Mouse (Mus musculus) T-cell, adult 2 months (primary cell): Measurements from ENCODE around the gene B3gnt8.

Source experiments
- DNase-seq: peaks from one replicate; pipeline ENCODE4 v3.0.0; 2022; ENCODE audit warnings: low spot score

Gene B3gnt8

DNA sequence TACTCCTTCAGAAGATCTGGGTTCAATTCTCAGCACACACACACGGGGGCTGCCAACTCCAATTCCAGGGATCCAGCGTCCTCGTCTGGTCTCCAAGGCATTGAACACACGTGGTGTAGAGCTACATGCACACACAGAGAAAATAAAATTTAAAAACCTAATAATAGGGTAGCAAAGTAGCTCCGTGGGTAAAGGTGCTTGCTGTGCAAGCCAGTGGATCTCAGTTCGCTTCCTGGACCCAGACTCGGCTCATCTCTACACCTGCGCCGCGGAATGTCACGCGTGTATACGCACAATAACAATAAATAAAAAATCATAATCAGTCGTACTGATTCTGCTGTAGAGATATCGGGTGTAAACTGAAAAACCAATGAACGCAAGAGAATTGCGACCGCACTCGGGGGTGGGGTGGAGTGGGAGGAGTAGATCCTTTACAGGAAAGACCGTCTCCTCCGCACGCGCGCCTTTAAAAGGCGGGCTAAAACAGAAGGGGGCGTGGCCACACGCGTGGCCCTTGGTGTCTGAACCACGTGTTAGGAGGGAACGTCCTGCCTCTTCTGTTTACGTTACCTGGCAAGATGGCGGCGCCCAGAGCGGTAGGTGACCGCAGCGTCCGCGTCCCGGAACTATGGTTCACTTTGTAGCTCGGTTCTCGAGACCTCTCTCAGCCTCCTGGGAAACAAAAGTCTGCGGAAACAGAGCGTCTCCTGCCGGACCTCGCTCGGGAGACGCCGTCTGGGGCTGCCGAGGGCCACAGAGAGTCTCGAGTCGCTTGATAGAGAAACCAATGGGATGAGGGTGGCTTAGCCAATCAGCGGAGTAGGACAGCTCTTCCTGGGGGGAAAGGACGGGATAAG is 7.4 kb upstream of the B3gnt8 start, which contains the start of gene Dmac2:
Dmac2 (plus strand) TSS at position 550 of the 857 bp plus-strand sequence.
- peak; percentile 95 for DNase-seq

DNA sequence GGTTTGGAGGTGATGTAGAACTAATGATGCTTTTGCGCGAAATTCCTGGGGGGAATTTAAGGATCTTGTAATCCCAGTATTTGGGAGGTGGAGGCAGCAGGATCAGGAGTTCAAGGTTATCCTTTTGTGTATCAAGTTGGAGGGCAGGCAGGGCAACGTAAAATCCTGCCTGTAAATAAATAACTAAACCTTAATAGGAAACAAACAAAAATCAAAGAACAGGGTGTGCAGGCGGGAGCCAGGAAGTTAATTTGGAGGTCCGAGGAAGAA is 6.8 kb upstream of the B3gnt8 start:
- DNase-seq = no peak

DNA sequence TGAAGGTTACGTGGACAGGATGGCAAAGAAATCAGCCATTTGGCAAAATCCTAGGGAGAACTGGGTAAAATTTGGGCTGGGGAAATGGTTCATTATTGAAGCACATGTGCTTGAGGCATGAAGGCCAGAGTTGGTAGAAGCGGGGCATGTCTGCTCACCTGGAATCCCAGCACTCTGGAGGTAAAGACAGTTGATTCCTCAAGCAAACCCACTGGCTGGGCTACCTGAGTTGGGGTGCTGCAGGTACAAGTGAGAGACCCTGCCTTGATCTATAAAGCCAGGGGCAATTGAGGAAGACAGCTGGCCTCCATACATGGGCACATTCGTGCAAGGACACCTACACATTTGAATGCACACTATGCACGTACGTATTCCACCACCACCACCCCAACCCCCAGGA is 6.4 kb upstream of the B3gnt8 start:
- no peak for DNase-seq

DNA sequence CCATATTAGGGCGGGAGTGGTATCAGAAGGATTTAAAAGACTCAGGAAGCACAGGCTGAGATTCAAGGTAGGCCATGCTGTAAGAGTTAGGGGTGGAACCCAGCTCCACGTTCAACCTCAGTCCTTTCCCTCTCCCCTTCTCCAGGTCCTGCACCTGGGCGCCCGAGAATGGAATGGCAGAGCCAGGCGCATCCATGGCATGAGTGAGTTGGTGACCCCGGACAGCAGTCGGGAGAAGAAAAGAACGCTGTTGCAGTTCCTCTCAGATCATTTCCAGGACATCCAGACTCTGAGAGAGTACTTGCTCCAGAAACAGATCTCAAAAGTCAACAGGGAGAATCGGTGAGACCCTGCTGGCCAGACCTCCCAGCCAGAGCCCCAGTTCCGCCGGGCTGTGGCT is 5.7 kb upstream of the B3gnt8 start:
- no peak for DNase-seq

DNA sequence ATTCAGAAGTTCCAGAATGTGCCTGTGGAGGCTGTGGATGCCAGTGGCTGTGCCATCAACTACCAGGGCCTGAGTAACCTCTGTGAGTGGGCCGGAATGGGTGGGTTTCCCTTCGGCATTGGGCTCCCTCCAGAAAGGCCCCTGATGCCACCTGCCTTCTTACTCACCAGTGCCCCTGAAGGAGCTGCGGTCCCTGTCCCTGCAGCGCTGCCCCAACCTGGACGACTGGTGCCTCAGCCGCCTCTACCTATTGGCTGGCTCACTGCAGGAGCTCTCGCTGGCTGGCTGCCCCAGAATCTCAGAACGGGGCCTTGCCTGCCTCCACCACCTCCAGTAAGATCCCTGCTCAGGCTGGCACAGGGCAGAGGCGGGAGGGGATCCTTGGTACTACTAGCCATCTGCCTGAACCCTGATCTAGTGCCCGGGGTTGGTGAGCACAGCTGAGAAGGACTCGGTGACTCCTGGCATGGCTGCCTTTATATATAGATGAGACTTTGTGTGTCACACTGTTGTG is 2.5 kb upstream of the B3gnt8 start:
- DNase-seq = no peak

DNA sequence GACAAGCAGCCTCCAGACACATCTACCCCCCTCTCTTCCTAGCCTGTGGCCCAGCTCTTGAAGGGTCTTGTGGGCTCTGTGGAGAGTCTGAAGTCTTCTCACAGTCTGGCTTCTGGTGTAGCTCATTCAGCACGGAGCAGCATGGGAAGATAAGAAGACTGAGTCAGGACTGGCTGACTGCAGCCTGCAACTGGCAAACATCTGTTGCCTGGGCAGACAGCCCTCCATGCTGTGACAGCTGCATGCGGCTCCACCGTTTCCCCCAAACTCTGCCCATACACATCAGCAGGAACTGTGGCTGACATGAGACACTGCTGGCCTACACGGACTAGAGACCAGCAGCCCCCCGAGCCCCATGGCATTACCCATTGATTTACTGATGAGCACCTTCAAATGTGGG is 1.6 kb upstream of the B3gnt8 start:
- DNase-seq = no peak

GRCm38 (mm10) chr7:25625594-25626250 is 732 bp upstream of the B3gnt8 start:
- no peak for DNase-seq

DNA sequence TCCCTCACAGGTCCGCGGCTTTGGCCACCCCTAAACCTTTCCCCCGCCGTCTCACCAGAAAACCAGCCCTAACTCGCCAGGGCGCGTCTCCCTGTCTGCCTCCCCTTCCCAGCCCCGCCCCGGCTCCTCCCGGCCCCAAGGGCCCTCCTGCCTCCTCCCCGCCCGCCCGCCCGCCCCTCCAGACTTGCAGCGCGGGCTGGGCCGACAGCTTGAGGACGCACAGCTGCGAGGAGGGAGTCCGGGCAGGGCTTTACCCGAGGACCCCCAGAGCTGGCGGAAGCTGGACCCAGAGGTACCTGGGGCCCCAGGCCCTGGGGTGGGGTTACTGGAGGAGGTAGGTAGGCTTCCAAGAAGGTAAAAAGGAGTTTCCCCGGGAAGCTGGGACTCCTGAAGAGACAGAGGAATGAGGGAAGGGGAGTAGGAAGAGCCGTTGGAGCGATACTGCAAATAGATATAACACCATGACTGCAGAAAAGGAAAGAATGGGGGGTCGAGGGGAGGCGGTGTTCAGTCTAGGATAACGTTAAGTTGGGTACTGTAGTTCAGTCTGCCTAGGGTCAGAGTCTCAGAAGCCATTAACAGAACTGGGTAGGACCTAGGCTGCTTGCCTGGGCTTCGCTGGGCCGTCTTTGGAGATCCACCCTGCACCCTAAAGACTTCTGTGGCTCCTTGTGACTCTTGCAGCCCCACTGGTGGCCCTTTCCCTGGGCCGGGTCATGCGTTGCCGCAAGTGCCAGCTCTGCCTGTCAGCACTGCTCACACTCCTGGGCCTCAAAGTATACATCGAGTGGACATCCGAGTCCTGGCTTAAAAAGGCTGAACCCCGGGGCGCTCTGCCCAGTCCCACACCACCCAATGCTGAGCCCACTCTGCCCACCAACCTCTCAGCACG is 1.2 kb downstream of the B3gnt8 start:
- DNase-seq = no peak

GRCm38 (mm10) chr7:25628323-25628620 is 1.8 kb downstream of the B3gnt8 start:
- DNase-seq = no peak

DNA sequence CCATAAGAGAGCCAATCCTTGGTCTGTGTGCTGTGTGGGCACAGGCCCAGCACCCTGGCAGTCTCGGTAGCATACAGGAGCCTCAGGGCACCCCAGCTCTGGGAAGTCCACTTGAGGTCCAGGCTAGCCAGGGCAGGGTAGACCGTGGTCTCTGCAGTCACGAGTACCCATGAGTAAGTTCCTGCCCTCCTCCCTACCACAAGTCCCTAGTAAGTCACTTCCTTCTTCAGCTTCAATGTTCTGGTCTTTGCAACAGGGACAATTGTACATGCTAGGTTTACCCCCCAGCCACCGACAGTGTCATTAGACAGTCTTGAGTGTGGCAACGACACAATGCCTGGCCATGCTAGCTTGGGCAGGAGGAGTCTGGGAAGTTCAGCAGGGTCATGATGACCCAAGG is 6.2 kb downstream of the B3gnt8 start:
- no peak for DNase-seq

GRCm38 (mm10) chr7:25636373-25636772 is 9.9 kb downstream of the B3gnt8 start:
- peak; percentile 53 for DNase-seq

DNA sequence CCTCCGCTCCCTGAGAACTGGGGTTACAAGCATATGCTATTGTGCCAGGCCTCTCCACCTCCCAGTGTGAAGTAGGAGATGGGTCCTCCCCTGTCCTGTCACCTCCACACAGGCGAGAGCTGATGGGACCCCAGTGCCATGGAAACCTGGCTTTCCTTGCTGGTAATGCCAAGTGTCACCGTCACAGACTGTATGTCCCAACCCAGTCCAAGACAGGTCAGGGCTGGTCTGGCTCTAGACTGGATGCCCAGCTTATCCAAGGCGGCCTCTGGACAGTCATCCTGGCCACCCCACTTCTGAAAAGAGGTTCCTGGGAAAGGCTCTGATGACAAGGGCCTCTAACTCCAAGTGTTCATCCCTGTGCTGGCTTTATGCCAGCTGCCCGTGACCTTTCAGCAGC is 10.6 kb downstream of the B3gnt8 start:
- DNase-seq = no peak

DNA sequence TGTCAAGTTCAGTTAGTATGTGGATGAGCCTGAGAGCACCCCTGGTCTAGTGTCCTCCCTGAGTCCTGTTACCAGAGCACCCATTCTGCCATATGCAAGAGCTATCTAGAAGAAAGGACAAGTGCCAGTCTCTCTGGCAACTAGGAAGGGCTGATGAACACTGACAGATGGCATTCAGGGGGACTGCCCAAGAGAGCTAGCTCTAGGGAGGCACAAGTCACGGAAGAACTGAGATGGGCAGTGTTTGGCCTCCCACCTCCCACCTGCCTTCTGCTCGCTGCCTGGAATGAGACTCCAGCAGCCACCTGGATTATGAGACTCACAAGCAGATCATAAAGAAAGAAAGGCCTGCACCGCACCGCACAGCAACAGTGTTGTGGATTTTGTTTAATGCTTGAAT is 13.3 kb downstream of the B3gnt8 start:
- no peak for DNase-seq

- DNase-seq = peak; percentile 44
Observed at GRCm38 (mm10) chr7:25644136-25644535, 17.7 kb downstream of the B3gnt8 start.

- DNase-seq = no peak
Observed at GRCm38 (mm10) chr7:25644631-25645030, 18.2 kb downstream of the B3gnt8 start.

GRCm38 (mm10) chr7:25645074-25645473 is 18.6 kb downstream of the B3gnt8 start:
- no peak for DNase-seq

- peak; percentile 32 for DNase-seq
Observed at GRCm38 (mm10) chr7:25647574-25648123, 21.2 kb downstream of the B3gnt8 start.

DNA sequence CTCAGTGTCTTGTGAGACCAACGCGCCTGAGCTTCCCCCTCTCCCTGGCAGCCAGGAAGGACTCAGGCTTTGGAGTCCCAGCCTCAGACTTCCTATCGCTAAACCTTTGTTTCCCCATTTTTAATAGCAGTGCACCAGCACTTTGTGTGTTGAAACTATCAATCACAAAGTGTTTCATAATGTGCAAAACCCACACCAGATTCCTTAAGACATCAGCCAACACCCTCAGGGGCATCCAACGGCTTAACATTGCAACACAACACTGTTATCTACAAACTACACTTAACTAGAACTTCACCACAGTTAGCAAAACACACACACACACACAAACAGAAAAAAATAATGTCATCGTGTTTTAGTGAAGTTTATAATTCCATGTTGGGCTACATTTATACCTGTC is 23.4 kb downstream of the B3gnt8 start:
- DNase-seq = no peak

DNA sequence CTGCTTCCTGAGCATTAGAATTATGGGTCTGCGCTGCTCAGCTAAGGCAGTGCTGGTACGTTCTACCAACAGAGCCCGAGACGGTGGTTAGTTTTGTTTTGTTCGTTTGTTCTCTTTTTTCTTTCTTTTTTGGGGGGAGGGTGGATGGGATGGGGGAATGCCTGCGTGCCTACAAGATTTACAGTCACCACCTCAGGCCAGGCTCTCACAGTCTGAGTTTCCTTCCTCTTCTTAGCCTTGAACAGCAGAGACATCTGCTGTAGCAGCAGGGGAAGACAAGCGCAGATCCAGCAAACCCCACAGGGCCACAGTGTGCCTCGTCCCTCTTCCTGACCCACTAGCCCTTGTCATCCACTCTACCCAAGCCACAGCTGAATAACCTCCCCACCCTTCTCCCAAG is 24.8 kb downstream of the B3gnt8 start:
- DNase-seq = peak; percentile 35

GRCm38 (mm10) chr7:25652244-25652759 is 25.8 kb downstream of the B3gnt8 start:
- no peak for DNase-seq

DNA sequence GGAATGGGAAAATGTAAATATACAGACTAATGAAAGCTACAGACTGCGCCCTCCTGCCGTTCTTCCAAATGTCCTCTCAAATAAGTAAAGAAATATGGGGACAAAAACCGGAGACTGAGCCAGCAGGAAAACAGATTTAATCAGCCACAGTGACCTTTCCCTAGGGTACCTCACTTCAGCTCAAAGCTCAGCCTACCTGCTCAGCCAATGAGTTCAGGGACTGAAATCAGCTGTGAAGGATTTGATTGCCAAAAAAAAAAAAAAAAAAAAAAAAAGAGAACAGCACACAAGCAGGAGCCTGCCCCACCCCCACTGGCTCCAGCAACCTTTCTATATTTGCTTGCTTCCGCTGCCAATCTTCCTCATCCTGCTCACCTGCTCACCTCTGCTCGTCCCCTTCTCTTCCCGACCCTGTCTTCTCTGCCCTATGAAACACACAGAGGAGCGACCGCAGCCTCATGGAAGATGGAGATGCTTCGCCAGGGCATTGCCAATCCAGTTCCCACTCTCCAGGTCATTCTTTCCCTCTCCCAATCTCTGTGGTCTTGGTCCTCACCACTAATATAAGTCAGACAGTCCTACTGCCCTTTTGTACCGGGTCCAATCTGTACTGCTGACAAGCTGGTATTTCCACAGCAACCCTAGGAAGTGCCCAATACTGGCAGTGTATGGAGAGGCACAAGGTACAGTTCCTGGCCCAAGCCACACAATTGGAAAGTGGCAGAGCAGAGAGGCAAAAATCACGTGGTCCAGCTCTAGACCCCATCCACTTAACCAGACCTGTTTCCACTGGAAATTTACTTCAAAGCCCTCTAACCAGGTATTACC is 29.4 kb downstream of the B3gnt8 start:
- DNase-seq = no peak
